Mouse (Mus musculus) cortical plate, adult 2 months (tissue): ENCODE measurements around the gene Pik3r1.

Source experiments
- CTCF ChIP-seq: fragments of 200-500 bp; IDR thresholded peaks from 2 replicates; pipeline ENCODE4 v1.5.1; 2011; ENCODE audit warnings: mild to moderate bottlenecking, control low read depth, low read length; ENCODE audit not compliant: insufficient read depth; ENCODE audit errors: extremely low read depth
- POLR2A ChIP-seq: fragments of 200-500 bp; IDR thresholded peaks from 2 replicates; pipeline ENCODE4 v1.6.1; 2011; ENCODE audit warnings: mild to moderate bottlenecking, low read length, control low read depth; ENCODE audit not compliant: insufficient read depth; ENCODE audit errors: extremely low read depth

DNA sequence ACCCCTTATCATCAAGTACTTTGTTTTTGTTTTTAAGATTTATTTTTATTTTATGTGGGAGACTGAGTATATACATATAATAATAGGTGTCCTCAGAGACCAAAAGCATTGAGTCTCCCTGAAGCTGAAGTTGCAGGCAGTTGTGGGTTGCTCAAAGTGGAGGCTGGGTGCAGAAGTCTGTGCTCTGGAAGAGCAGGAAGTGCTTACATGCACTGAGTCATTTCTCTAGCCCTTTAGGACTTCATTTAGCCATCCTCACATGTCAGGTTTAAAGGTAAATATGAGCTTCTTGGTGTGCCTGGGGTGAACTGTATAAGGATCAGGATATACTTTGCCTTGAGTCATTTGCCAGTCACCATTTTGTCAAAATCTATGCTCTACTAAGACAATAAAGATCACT lies 133.6 kb downstream of the Pik3r1 start:
- no peak for TF ChIP-seq CTCF
- no peak for TF ChIP-seq POLR2A
